Mouse (Mus musculus) macrophage (primary cell): ENCODE measurements around the gene Odf3b. TPM values are rescaled to one million over a fixed set of nuclear protein-coding genes. Genes with fewer than 3 reads are reported as not detected.
A peak's percentile ranks its signal among the peaks of the same experiment; 100 is the strongest.

Experiments
- H3K27ac ChIP-seq: fragments of 350-480 bp; formaldehyde crosslinking; 2 replicates; pipeline ENCODE4 v1.9.0; 2021
- H3K36me3 ChIP-seq: fragments of 350-480 bp; formaldehyde crosslinking; 2 replicates; pipeline ENCODE4 v1.9.0; 2021; ENCODE audit errors: inconsistent target
- H3K4me3 ChIP-seq: fragments of 350-480 bp; formaldehyde crosslinking; 2 replicates; pipeline ENCODE4 v1.9.0; 2021; ENCODE audit errors: inconsistent target
- H3K79me2 ChIP-seq: fragments of 350-480 bp; formaldehyde crosslinking; 2 replicates; pipeline ENCODE4 v1.9.0; 2021; ENCODE audit errors: inconsistent target
- WGBS: methylation state at CpG from one replicate; pipeline ENCODE4 v1.1.7; 2026; ENCODE audit warnings: inconsistent platforms; ENCODE audit not compliant: missing documents; 5-methylcytosine and 5-hydroxymethylcytosine counted together
- polyA plus RNA-seq: library from polyadenylated mRNA; stranded (reverse); fragments of 250-400 nt; gene quantifications from 3 replicates; pipeline ENCODE4 v1.2.4, GENCODE M21; 2018; ENCODE audit warnings: inconsistent platforms

Gene Odf3b
- polyA plus RNA-seq, 1 experiment from 2014 or later, result not detected

DNA sequence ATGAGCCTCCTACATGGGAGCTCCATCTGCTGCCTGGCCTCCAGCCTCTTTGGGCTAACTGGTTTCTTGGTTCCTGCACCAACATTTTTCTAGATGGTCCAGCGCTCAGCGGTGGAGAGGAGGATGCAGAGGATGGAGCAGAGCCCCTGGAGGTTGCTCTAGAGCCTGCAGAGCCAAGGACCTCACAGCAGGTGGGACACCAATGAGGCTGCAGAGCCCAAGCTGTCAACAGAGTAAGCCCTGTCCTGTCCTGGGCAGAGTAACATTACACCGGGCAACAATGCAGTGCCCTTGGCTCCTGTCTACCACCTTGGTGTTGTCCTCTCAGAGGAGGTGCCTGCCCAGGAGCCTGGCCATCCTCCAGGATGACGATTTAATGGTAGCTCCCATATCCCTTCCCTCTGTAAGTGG is 13.9 kb downstream of the Odf3b start:
- Histone ChIP-seq H3K36me3 (peaks cover 95% of the 10 kb centered on the region), H3K27ac (no peak overlapping the region), H3K4me3 (no peak overlapping the region), H3K79me2 (peaks cover 26% of the 10 kb centered on the region)
- 100% methylated on average over 4 of the region's 4 CpGs for WGBS

DNA sequence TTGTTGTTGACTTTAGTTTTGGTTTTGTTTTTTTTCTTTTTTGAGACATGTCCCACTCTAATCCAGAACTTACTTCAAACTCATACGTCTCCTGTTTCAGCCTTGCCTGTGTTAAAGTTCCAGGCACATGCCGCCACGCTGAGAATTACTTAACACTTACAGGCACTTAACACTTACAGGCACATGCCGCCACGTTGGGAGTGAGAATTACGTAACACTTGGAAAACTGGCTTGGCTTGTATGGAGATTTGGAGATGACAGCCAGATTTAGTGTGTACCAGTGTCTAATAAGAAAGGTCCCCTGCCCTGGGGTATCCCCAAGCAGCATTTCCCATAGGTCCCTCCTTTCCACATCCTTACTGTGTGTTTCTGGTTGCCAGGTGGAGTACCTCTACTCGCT is 16.0 kb downstream of the Odf3b start:
- Histone ChIP-seq H3K4me3 (no peak overlapping the region), H3K36me3 (peaks cover 78% of the 10 kb centered on the region), H3K79me2 (peaks cover 47% of the 10 kb centered on the region), H3K27ac (no peak overlapping the region)
- WGBS, result 93% methylated on average over 7 of the region's 7 CpGs

DNA sequence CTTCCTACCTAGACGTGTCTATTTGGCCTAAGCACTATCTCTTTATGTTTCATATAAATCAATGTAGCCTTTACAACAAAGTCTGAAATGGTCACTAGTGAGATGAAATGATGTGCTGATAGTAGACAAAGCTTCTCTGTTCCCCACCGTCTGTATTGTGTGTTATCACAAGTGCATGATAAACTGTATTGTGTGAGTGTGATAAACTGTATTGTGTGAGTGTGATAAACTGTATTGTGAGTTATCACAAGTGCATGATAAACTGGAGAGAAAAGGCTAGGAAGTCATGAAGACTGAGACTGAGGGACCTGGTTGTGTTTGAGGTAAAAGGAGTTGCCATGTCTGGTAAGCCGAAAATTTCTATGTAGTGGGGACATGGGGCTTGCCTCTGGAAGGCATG is 20.3 kb downstream of the Odf3b start:
- Histone ChIP-seq H3K4me3 (no peak overlapping the region), H3K79me2 (peaks cover 88% of the 10 kb centered on the region), H3K36me3 (peaks cover 35% of the 10 kb centered on the region), H3K27ac (no peak overlapping the region)
- 98% methylated on average over 3 of the region's 3 CpGs for WGBS

DNA sequence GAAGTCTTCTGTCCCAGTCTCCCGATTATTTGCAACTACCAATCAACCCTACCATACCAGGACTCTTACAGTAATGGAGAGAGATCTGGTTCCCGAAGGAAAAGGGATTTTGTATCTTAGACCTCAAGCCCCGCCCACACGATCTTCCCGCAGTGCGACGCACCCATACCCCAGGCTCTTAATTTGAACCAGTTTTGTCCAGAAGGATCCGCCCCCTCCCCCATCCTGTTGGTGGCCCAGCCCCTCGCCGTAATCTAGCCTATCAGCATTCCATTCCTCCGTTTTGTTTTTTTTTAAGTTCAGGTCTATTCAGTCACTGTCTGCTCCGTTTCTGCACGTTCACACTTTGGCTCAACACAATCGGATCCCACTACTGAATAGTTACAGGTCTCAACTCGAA is 22.7 kb downstream of the Odf3b start:
- Histone ChIP-seq H3K27ac (peak overlapping the region; percentile 74), H3K36me3 (peaks cover 29% of the 10 kb centered on the region)

DNA sequence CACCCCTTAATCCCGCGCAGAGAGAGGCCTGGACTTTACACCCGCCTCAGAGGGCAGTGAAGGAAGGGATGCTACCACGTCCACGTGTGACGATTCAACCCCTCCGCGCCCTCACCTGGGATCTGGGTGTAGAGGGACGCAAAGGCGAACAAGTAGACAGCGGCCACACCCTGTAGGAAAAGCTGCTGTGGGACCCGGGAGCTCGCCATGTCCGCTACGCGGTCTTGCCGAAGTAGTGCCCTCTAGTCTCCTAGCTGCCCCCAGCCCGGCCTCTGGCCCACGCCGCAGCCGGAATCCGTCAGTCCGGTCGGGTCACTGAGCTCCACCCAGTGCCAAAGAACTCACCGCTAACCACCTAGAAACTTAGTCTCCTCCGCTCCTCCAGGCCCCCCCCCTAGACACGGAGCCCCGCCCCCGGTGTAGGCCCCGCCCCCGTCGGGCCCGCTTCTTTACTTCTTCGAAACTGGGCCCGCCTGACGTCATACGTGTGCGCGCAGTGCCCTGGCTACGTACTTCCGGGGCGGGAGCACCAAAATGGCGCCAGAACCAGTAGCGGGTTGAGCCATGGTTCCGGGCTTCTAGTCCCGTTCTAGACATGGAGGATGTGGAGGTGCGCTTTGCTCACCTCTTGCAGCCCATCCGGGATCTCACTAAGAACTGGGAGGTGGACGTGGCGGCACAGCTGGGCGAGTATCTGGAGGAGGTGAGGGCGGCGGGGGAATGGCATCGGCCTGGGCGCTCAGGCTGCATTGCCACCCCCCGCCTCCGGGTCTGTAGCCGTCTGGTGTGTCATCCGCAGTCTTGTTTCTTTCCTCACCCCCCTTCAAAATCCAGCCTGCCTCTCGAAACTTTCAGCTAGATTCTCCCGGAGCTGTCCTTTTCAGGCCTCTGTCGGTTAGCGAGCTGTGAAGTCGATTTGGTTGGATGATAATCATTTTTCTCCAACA is 23.6 kb downstream of the Odf3b start, which contains the start of the genes Lmf2 and Ncaph2:
Lmf2 (minus strand) TSS at position 419 of the 947 bp plus-strand sequence.
Ncaph2 (plus strand) TSS at position 479 of the 947 bp plus-strand sequence.
- under 1% methylated on average over 59 of the region's 64 CpGs for WGBS
- H3K36me3 ChIP-seq, result peaks cover 26% of the 10 kb centered on the region; the same call in 1 of the 2 replicates

More for the DNA sequence above, 22.7 kb downstream of the Odf3b start:
- peak overlapping the region; percentile 94 for H3K4me3 ChIP-seq
- WGBS, result 0% methylated on average over 15 of the region's 15 CpGs
- peaks cover 76% of the 10 kb centered on the region for H3K79me2 ChIP-seq

DNA sequence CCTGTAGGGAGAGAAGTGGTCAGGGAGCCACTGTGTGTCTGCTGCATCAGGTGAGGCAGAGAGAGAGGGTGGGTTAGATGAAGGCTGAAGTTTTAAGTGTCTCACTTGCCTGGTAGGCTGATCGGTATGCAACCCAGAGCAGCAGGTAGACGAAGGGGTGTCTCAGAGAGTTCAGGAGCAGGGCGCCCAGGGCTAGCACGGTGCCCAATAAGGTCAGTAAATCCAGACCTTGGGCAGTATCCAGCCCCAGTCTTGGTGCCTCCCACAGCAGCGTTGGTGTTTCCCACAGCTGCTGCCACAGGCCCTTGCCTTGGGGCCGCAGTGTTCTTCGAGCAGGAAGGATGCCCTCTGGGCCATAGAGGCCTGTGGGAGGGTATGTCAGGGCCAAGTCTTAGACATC is 24.6 kb downstream of the Odf3b start:
- Histone ChIP-seq H3K36me3 (peaks cover 22% of the 10 kb centered on the region; the same call in 1 of the 2 replicates), H3K79me2 (peaks cover 57% of the 10 kb centered on the region), H3K4me3 (peak overlapping the region; percentile 94), H3K27ac (no peak overlapping the region)
- WGBS, result 77% methylated on average over 7 of the region's 7 CpGs

More for the DNA sequence above, 23.6 kb downstream of the Odf3b start, which contains the start of the genes Lmf2 and Ncaph2:
- peaks cover 67% of the 10 kb centered on the region for H3K79me2 ChIP-seq
- peak within 1 kb of the TSS; percentile 74 for H3K27ac ChIP-seq
- peak within 1 kb of the TSS; percentile 94 for H3K4me3 ChIP-seq

DNA sequence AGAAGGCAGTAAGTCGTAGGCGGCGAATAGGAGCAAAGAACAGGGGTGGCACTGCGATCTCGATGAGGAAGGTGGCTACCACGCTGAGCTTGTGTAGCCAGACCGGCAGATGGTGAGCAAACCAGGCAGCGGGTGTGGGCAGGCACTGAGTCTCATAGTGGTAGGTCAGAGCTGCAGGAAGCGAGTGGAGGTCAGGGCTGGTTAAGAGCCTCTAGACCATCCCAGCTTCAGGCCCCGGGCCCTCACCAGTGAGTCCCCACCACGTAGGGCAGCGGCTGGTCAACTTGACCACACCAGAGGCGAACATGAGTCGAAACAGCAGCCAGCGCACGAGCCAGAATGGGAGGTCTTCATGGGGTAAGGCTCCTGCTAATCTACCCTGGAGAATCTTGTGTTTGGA is 25.2 kb downstream of the Odf3b start:
- H3K36me3 ChIP-seq, result peaks cover 22% of the 10 kb centered on the region; the same call in 1 of the 2 replicates
- no peak overlapping the region for H3K27ac ChIP-seq
- no peak overlapping the region for H3K4me3 ChIP-seq
- WGBS, result 93% methylated on average over 16 of the region's 16 CpGs
- H3K79me2 ChIP-seq, result peaks cover 50% of the 10 kb centered on the region

DNA sequence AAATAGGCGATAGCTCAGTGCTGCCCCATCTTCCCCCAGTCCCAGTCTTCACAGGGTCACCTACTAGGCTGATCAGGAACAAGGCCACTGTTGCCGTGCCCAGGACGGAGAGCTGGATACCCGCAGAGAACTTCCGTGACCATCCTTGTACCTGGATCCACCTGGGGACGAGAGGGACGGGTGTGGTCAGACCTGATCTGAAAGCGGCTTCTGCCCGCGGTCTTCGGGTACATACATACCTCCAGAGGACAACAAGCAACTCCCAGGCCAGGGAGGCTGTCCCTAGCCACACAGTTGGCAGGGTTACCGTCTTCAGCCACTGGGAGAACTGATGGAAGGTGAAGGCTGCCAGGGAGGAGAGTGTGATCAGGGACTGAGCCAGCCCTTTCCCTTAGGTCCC is 26.3 kb downstream of the Odf3b start:
- Histone ChIP-seq H3K79me2 (peaks cover 40% of the 10 kb centered on the region), H3K27ac (no peak overlapping the region), H3K36me3 (peaks cover 22% of the 10 kb centered on the region; the same call in 1 of the 2 replicates), H3K4me3 (no peak overlapping the region)
- WGBS, result 100% methylated on average over 12 of the region's 12 CpGs

DNA sequence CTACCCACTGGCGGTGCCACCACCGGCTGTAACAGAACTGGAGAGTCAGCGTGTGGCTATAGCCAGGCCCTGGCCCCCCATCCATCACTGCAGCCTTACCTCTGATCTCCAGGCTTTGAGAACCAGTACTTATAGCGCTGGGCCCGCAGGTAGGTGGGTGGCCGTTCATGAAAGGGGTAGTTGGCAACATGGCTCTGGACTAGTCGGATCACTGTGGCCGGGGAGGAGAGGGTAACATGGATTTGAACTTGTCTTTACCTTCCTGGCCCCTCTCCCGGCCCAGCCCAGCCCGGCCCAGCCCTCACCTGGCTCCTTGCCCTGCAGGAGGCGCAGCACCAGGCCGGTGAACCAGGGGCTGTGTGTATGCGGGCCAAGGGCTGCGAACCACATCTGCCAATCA is 27.0 kb downstream of the Odf3b start:
- Histone ChIP-seq H3K36me3 (peaks cover 22% of the 10 kb centered on the region; the same call in 1 of the 2 replicates), H3K79me2 (peaks cover 33% of the 10 kb centered on the region), H3K27ac (no peak overlapping the region), H3K4me3 (no peak overlapping the region)
- 96% methylated on average over 10 of the region's 14 CpGs for WGBS

DNA sequence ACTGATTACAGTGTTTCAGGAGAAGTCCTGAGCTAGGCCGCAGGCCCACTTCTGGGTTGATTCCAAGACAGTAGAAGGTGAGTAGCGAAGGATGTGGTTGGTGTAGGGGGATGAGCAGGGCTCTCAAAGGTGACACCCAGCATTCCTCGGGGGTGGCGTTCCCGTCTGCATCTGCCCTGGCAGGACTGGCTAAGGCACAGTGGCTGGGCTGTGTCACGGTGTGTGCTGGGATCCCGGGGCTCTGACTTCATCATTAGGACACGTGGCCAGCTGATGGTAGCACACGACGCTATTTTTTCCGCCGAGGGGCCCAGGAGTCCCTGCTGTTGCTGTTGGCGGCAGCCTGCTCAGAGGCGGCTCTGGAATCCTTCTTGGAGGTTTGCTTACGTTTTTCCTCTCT is 27.8 kb downstream of the Odf3b start:
- Histone ChIP-seq H3K36me3 (peaks cover 22% of the 10 kb centered on the region; the same call in 1 of the 2 replicates), H3K27ac (no peak overlapping the region), H3K79me2 (peaks cover 25% of the 10 kb centered on the region), H3K4me3 (no peak overlapping the region)
- 97% methylated on average over 15 of the region's 15 CpGs for whole genome bisulfite sequencing

DNA sequence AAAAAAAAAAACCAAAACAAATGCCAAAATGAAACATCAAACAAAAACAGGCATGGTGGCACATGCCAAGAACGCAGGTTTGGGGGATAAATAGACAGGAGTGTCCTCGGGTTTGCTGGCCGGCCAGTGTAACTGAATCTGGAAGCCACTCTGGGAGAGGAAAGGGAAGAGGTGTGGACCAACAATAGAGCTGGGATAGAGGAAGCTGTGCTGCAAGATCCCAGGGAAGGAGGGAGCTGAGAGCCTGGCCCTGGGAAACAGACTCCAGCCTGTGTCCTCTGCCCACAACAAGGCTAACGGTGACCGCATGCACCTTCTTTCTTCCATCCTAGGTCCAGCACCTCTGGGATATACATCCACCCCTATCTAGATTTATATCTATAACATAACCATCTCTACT is 28.6 kb downstream of the Odf3b start:
- 100% methylated on average over 5 of the region's 5 CpGs for WGBS
- no peak overlapping the region for H3K4me3 ChIP-seq
- H3K36me3 ChIP-seq, result peaks cover 22% of the 10 kb centered on the region; the same call in 1 of the 2 replicates
- H3K79me2 ChIP-seq, result peaks cover 18% of the 10 kb centered on the region
- H3K27ac ChIP-seq, result no peak overlapping the region

DNA sequence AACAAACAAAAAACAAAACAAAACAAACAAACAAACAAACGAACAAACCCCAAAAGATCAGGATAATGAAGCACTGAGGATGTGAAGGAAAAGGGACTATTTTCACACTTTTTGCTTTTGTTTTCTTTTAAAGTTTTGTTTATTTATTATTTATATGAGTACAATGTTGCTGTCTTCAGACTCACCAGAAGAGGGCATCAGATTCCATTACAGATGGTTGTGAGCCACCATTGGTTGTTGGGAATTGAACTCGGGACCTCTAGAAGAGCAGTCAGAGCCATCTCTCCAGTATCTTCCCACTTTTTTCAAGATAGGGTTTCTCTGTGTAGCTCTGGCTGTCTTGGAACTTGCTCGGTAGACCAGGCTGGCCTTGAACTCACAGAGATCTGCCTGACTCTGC is 35.8 kb downstream of the Odf3b start:
- 62% methylated on average over 3 of the region's 3 CpGs for WGBS
- Histone ChIP-seq H3K79me2 (no peaks in the 10 kb centered on the region), H3K36me3 (no peaks in the 10 kb centered on the region), H3K27ac (no peak overlapping the region), H3K4me3 (no peak overlapping the region)

DNA sequence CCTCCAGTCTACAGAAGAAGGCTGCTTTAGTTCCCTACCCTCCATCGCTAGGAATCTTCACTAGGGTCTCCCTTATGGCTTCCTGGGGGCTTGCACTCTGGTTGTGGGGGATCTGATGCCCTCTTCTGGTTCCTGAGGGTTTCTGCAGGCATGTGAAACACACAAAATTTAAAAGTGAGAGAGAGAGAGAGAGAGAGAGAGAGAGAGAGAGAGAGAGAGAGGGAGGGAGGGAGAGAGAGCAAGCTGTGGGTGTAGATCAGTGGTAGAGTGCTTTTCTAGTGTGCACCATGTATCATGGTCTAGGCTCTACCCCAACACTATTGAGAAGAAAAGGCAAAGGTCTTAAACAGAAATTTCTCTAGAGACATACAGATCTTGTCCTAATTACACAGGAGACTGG is 37.4 kb downstream of the Odf3b start:
- H3K79me2 ChIP-seq, result no peaks in the 10 kb centered on the region
- no peak overlapping the region for H3K4me3 ChIP-seq
- H3K27ac ChIP-seq, result no peak overlapping the region
- no peaks in the 10 kb centered on the region for H3K36me3 ChIP-seq
- WGBS, result 89% methylated on average over 1 of the region's 1 CpGs

DNA sequence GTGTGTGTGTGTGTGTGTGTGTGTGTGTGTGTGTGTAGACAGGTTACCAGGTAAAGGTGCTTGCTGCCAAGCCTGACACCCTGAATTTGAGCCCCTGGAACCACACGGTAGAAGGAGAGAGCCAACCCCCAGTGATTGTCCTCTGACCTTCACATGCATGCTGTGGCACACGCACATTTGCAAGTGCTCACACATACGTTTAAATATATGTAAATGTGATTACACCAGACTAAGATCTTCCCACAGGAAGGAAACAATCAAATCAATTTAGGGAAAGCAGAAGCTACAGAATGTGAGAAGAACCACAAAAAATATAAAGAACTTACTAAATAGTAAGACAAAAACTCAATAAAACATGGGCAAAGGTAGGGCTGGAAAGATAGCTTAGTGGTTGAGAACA is 38.9 kb downstream of the Odf3b start:
- WGBS, result 15% methylated on average over 3 of the region's 3 CpGs
- Histone ChIP-seq H3K36me3 (no peaks in the 10 kb centered on the region), H3K79me2 (no peaks in the 10 kb centered on the region), H3K4me3 (no peak overlapping the region), H3K27ac (no peak overlapping the region)

DNA sequence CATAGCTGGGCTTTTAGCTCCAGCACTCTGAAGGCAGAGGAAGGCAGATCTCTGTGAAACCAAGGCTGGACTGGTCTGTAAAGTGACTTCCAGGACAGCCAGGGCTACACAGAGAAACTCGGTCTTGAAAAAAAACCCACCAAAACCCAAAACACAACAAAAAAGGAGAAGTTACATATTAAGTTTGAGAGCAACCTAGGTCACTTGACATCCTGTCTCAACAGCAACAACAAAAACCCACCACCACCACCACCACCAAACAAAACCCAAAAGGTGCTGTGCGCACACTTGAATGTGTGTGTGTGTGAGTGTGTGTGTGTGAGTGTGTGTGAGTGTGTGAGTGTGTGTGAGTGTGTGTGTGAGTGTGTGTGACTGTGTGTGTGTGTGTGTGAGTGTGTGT is 39.4 kb downstream of the Odf3b start:
- WGBS, result 11% methylated on average over 1 of the region's 2 CpGs
- no peaks in the 10 kb centered on the region for H3K36me3 ChIP-seq
- H3K27ac ChIP-seq, result no peak overlapping the region
- H3K79me2 ChIP-seq, result no peaks in the 10 kb centered on the region
- H3K4me3 ChIP-seq, result no peak overlapping the region
